ENCODE assay signal across 8 mouse cellular contexts in the genomic region with DNA sequence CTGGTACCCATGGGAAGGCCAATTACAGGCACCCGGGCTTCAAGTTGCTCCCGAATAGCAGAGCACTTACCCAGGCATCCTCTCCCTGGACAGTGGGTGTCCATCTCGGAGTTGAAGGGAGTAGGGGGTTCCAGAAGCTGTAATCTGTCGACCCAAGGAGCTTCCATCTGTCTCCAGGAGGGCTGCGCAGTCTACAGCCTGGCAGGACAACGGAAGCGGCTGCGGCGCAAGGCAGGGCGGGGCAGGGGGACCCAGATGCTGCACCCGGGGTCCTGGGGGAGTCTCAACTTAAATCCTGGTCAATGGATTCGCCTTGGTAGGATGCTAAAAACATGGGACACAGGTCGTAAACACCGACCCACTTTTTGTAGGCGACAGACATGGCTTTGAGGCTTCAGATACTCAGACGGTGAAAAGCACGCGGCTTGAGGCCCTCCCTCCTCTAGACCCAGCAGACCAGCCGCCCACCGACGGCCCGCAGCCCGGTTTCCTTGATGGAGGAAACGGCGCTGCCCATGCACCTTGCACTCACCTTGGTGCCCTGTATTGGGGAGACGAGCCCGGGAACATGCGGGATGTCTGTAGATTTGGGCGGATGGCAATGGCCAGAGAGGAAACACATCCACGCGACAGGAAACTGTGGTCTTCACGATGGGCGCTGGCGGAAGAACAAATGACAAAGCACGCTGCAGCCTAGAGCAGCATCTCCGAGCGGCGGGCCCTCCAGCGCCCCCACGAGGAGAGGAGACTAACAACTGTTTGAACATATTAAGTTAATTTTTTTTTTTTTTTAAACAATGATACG. TPM values are rescaled to one million over a fixed set of nuclear protein-coding genes. Genes with fewer than 3 reads are reported as not detected.
DNase-seq lines count a peak whose midpoint lies in the region; ATAC-seq lines count a peak whose summit lies in the region.

No protein-coding gene starts in this region.

- peak overlapping the region; percentile 86 for H3K4me2 ChIP-seq in heart, embryonic 15.5 days
- H3K4me2 ChIP-seq in liver, embryonic 12.5 days: peak overlapping the region; percentile 78

- peak; percentile 81 for ATAC-seq in heart, embryonic 15.5 days (replicated peaks; ENCODE audit: insufficient number of reproducible peaks, insufficient read depth, low FRiP score, low read depth)
- ATAC-seq in liver, embryonic 12.5 days: peak; percentile 80

- no peaks in the 10 kb centered on the region for H3K27me3 ChIP-seq in forebrain, embryonic 10.5 days (ENCODE audit: poor library complexity, severe bottlenecking)
- no peaks in the 10 kb centered on the region for H3K27me3 ChIP-seq in heart, embryonic 15.5 days
- no peaks in the 10 kb centered on the region for H3K27me3 ChIP-seq in liver, embryonic 12.5 days (replicated peaks)
- no peaks in the 10 kb centered on the region; the same call in 1 of the 2 replicates for H3K27me3 ChIP-seq in splenic B cell, adult 2 months (ENCODE audit: control insufficient read depth, insufficient read depth, low read length, poor library complexity, severe bottlenecking)

- H3K27ac ChIP-seq in forebrain, embryonic 10.5 days: peak overlapping the region; percentile 95
- peak overlapping the region; percentile 78 for H3K27ac ChIP-seq in heart, embryonic 15.5 days
- peak overlapping the region; percentile 74 for H3K27ac ChIP-seq in liver, embryonic 12.5 days

- peaks cover 26% of the 10 kb centered on the region for H3K4me1 ChIP-seq in forebrain, embryonic 10.5 days
- H3K4me1 ChIP-seq in heart, embryonic 15.5 days (replicated peaks): peaks cover 27% of the 10 kb centered on the region
- H3K4me1 ChIP-seq in liver, embryonic 12.5 days: peaks cover 30% of the 10 kb centered on the region

- DNase-seq in CD8-positive naive resting alpha-beta T cell, adult 2 months (ENCODE audit: low read depth in 2 of 2, low spot score in 2 of 2): peak; percentile 83 to 86
- DNase-seq in c-Kit-positive CD71-negative TER-119-negative erythroid progenitor cells, embryonic 14.5 days (ENCODE audit: low read depth): peak; percentile 76
- DNase-seq in forebrain, embryonic 10.5 days (ENCODE audit: extremely low spot score, low spot score): peak; percentile 90
- DNase-seq in kidney, postnatal 14 days: peak; percentile 88
- DNase-seq in naive thymus-derived CD4-positive, alpha-beta T cell, adult 2 months (ENCODE audit: low read depth): peak; percentile 92
- DNase-seq in splenic B cell, adult 2 months (ENCODE audit: low read depth, low spot score): peak; percentile 93

- peak overlapping the region; percentile 88 for H3K4me3 ChIP-seq in forebrain, embryonic 10.5 days
- peak overlapping the region; percentile 82 for H3K4me3 ChIP-seq in heart, embryonic 15.5 days
- H3K4me3 ChIP-seq in liver, embryonic 12.5 days: peak overlapping the region; percentile 75

- H3K36me3 ChIP-seq in forebrain, embryonic 10.5 days (replicated peaks): peaks cover 45% of the 10 kb centered on the region
- peaks cover 41% of the 10 kb centered on the region for H3K36me3 ChIP-seq in heart, embryonic 15.5 days
- peaks cover 45% of the 10 kb centered on the region for H3K36me3 ChIP-seq in liver, embryonic 12.5 days
- peaks cover 7% of the 10 kb centered on the region for H3K36me3 ChIP-seq in splenic B cell, adult 2 months (ENCODE audit: control insufficient read depth, insufficient read depth, low read length, poor library complexity, severe bottlenecking)

- H3K9me3 ChIP-seq in forebrain, embryonic 10.5 days: no peaks in the 10 kb centered on the region
- no peaks in the 10 kb centered on the region for H3K9me3 ChIP-seq in heart, embryonic 15.5 days (replicated peaks)
- H3K9me3 ChIP-seq in liver, embryonic 12.5 days (replicated peaks): no peaks in the 10 kb centered on the region

- under 1% methylated on average over 41 of the region's 41 CpGs for WGBS in forebrain, embryonic 10.5 days
- under 1% methylated on average over 41 of the region's 41 CpGs for WGBS in heart, embryonic 15.5 days
- under 1% methylated on average over 41 of the region's 41 CpGs for WGBS in liver, embryonic 12.5 days (ENCODE audit: insufficient replicate concordance)

- H3K9ac ChIP-seq in heart, embryonic 15.5 days: peak overlapping the region; percentile 84
- H3K9ac ChIP-seq in liver, embryonic 12.5 days: peak overlapping the region; percentile 84

RNA-seq across cellular contexts. Expression of a gene that starts 14.4 kb away (rescaled TPM):
- polyA plus RNA-seq in forebrain, embryonic 10.5 days (2016; fragmentation: Nextera tagmentation; extraction: Ambion mirVana): 16.2 and 17.9 TPM in 2 replicates
- polyA plus RNA-seq in heart, embryonic 15.5 days (2015; fragmentation: Nextera tagmentation; extraction: Ambion mirVana): 0.64 and 3.9 TPM in 2 replicates
- polyA plus RNA-seq in liver, embryonic 12.5 days (2016; fragmentation: Nextera tagmentation; extraction: Ambion mirVana): 2.2 and 2.4 TPM in 2 replicates

RNA-seq across cellular contexts. Expression of a gene that starts 48.6 kb away (rescaled TPM):
- 12.8 and 13.6 TPM in 2 replicates for polyA plus RNA-seq in forebrain, embryonic 10.5 days (2016; fragmentation: Nextera tagmentation; extraction: Ambion mirVana)
- 11.0 and 12.7 TPM in 2 replicates for polyA plus RNA-seq in heart, embryonic 15.5 days (2015; fragmentation: Nextera tagmentation; extraction: Ambion mirVana)
- 10.5 TPM in 2 replicates for polyA plus RNA-seq in liver, embryonic 12.5 days (2016; fragmentation: Nextera tagmentation; extraction: Ambion mirVana)

RNA-seq across cellular contexts. Expression of a gene that starts 54.8 kb away (rescaled TPM):
- 1.9 and 2.0 TPM in 2 replicates for polyA plus RNA-seq in forebrain, embryonic 10.5 days (2016; fragmentation: Nextera tagmentation; extraction: Ambion mirVana)
- 11.4 and 15.8 TPM in 2 replicates for polyA plus RNA-seq in heart, embryonic 15.5 days (2015; fragmentation: Nextera tagmentation; extraction: Ambion mirVana)
- polyA plus RNA-seq in liver, embryonic 12.5 days (2016; fragmentation: Nextera tagmentation; extraction: Ambion mirVana): 12.9 and 14.4 TPM in 2 replicates

Comparison
In these comparisons a context has a peak if more than half of its experiments do, and no peak if none do; other contexts are left out.
1. Peak in every context shown above with its lines: DNase-seq, ATAC-seq, H3K4me3 ChIP-seq and H3K27ac ChIP-seq.